Mouse (Mus musculus) common myeloid progenitor, adult 5-6 weeks (primary cell): ENCODE measurements around the gene Speer3. TPM values are rescaled to one million over a fixed set of nuclear protein-coding genes. Genes with fewer than 3 reads are reported as not detected.
"Not testable (repeated sequence)": the region's sequence is repeated elsewhere in the genome, so short reads cannot be mapped to it uniquely, and the experiment has no call there.

Experiments
- ATAC-seq: replicated peaks from 2 replicates; pipeline ENCODE4 v1.8.0; 2016; ENCODE audit warnings: low read depth, mild to moderate bottlenecking, moderate TSS enrichment, inconsistent platforms; ENCODE audit not compliant: poor library complexity, severe bottlenecking
- total RNA-seq: library from RNA; stranded (forward); fragments of 200-1000, 187-1606 nt; gene quantifications from 2 replicates; pipeline ENCODE4 v1.2.3, GENCODE M21; 2017

Gene Speer3
- not detected in 2 replicates for total RNA-seq

- no peak for ATAC-seq
These were observed at the start of gene Speer3 for GRCm38 (mm10) chr5:13791319-13791718. Gene Speer3, plus strand, starts transcription at chr5:13791619.

GRCm38 (mm10) chr5:13810496-13810895 lies 19.1 kb downstream of the Speer3 start:
- ATAC-seq, result not testable (repeated sequence)

GRCm38 (mm10) chr5:13825108-13825507 lies 33.7 kb downstream of the Speer3 start:
- ATAC-seq, result no peak

- ATAC-seq, result no peak
These were observed 35.3 kb downstream of the Speer3 start for GRCm38 (mm10) chr5:13826708-13827107.

GRCm38 (mm10) chr5:13844317-13844716 lies 52.9 kb downstream of the Speer3 start:
- no peak for ATAC-seq

Other genes starting within 250 kb of the Speer3 start
- not detected in 2 replicates for gene Sema3e, start 233.7 kb downstream of the Speer3 start, total RNA-seq